Mouse (Mus musculus) stomach, embryonic 14.5 days (tissue): ENCODE measurements at regions not wholly inside any gene's neighbourhood (a gene's known extent, or its start where the extent isn't known, plus 50 kb on each side); places are given as distances from the start of the nearest gene placed in this dataset.

Experiments
- ATAC-seq: fragments of 200-750 bp; cut with Nextera tagmentation; 2 replicates; pipeline ENCODE4 v1.8.0; 2017; ENCODE audit warnings: low read depth, moderate TSS enrichment; ENCODE audit not compliant: insufficient number of reproducible peaks, insufficient read depth, low FRiP score
- H3K27ac ChIP-seq: fragments of 300-500 bp; sonication (generic); 2 replicates; pipeline ENCODE4 v1.5.1; 2014; ENCODE audit warnings: mild to moderate bottlenecking, low read length, moderate library complexity, mixed read lengths
- H3K27me3 ChIP-seq: fragments of 300-500 bp; sonication (generic); 2 replicates; pipeline ENCODE4 v1.6.1; 2014; ENCODE audit warnings: low read length, control low read depth, mixed read lengths; ENCODE audit not compliant: control insufficient read depth, insufficient read depth
- H3K36me3 ChIP-seq: fragments of 300-500 bp; sonication (generic); 2 replicates; pipeline ENCODE4 v1.6.1; 2014; ENCODE audit warnings: mild to moderate bottlenecking, control low read depth, low read length, moderate library complexity, mixed read lengths; ENCODE audit not compliant: control insufficient read depth, insufficient read depth
- H3K4me1 ChIP-seq: fragments of 300-500 bp; sonication (generic); 2 replicates; pipeline ENCODE4 v1.6.1; 2014; ENCODE audit warnings: low read length, control low read depth, mixed read lengths; ENCODE audit not compliant: control insufficient read depth, insufficient read depth
- H3K4me2 ChIP-seq: fragments of 300-500 bp; sonication (generic); replicated peaks from 2 replicates; pipeline ENCODE4 v1.6.1; 2014; ENCODE audit warnings: low read depth, low read length, control low read depth
- H3K4me3 ChIP-seq: fragments of 300-500 bp; sonication (generic); 2 replicates; pipeline ENCODE4 v1.5.1; 2014; ENCODE audit warnings: low read depth, low read length, control low read depth
- H3K9ac ChIP-seq: fragments of 300-500 bp; sonication (generic); replicated peaks from 2 replicates; pipeline ENCODE4 v1.6.1; 2014; ENCODE audit warnings: low read depth, mild to moderate bottlenecking, control low read depth, low read length, moderate library complexity, mixed read lengths
- H3K9me3 ChIP-seq: fragments of 300-500 bp; sonication (generic); 2 replicates; pipeline ENCODE4 v1.6.1; 2016; ENCODE audit warnings: low read depth, low read length, control low read depth; ENCODE audit not compliant: control insufficient read depth
- WGBS: fragments of 180-500 bp; shearing (Covaris S2); extraction: QIAGEN DNeasy Blood & Tissue Kit; methylation state at CpG from one replicate; pipeline ENCODE4 v1.1.7; 2014; 5-methylcytosine and 5-hydroxymethylcytosine counted together

GRCm38 (mm10) chr14:103433106-103433505 is 80.0 kb upstream of the Scel start:
- H3K27ac ChIP-seq, result no peak overlapping the region
- no peaks in the 10 kb centered on the region for H3K4me1 ChIP-seq
- no peak overlapping the region for H3K4me3 ChIP-seq
- H3K36me3 ChIP-seq, result no peaks in the 10 kb centered on the region
- no peak for ATAC-seq
- H3K9ac ChIP-seq, result no peak overlapping the region
- H3K4me2 ChIP-seq, result no peak overlapping the region
- WGBS, result 85% methylated on average over 3 of the region's 3 CpGs
- H3K9me3 ChIP-seq, result no peaks in the 10 kb centered on the region
- no peaks in the 10 kb centered on the region for H3K27me3 ChIP-seq

GRCm38 (mm10) chr14:103427873-103428272 is 81.3 kb upstream of the Mycbp2 start:
- H3K4me1 ChIP-seq, result no peaks in the 10 kb centered on the region
- no peaks in the 10 kb centered on the region for H3K36me3 ChIP-seq
- no peak overlapping the region for H3K4me3 ChIP-seq
- no peak for ATAC-seq
- no peak overlapping the region for H3K9ac ChIP-seq
- no peaks in the 10 kb centered on the region for H3K9me3 ChIP-seq
- no peak overlapping the region for H3K27ac ChIP-seq
- WGBS, result 90% methylated on average over 2 of the region's 2 CpGs
- H3K27me3 ChIP-seq, result no peaks in the 10 kb centered on the region
- no peak overlapping the region for H3K4me2 ChIP-seq

- no peaks in the 10 kb centered on the region for H3K9me3 ChIP-seq
- 45% methylated on average over 10 of the region's 10 CpGs for WGBS
- no peaks in the 10 kb centered on the region for H3K27me3 ChIP-seq
- no peak overlapping the region for H3K9ac ChIP-seq
- peak overlapping the region; percentile 73 for H3K27ac ChIP-seq
- peak overlapping the region; percentile 28; the same call in 1 of the 2 replicates for H3K4me2 ChIP-seq
- H3K4me1 ChIP-seq, result no peaks in the 10 kb centered on the region
- peak; percentile 54; the same call in 1 of the 2 replicates for ATAC-seq
- H3K36me3 ChIP-seq, result no peaks in the 10 kb centered on the region
- H3K4me3 ChIP-seq, result no peak overlapping the region
Measured at GRCm38 (mm10) chr14:103421305-103421822, 74.8 kb upstream of the Mycbp2 start.

- no peak overlapping the region for H3K4me3 ChIP-seq
- no peaks in the 10 kb centered on the region for H3K9me3 ChIP-seq
- no peak overlapping the region for H3K4me2 ChIP-seq
- no peaks in the 10 kb centered on the region for H3K4me1 ChIP-seq
- H3K27ac ChIP-seq, result no peak overlapping the region
- no peaks in the 10 kb centered on the region for H3K27me3 ChIP-seq
- no peaks in the 10 kb centered on the region for H3K36me3 ChIP-seq
- no peak overlapping the region for H3K9ac ChIP-seq
- no peak for ATAC-seq
- 84% methylated on average over 12 of the region's 12 CpGs for WGBS
Measured at GRCm38 (mm10) chr14:103417110-103418061, 70.8 kb upstream of the Mycbp2 start.

GRCm38 (mm10) chr14:103404611-103405010 is 58.0 kb upstream of the Mycbp2 start:
- 86% methylated on average over 2 of the region's 2 CpGs for WGBS
- ATAC-seq, result no peak
- Histone ChIP-seq H3K27me3 (no peaks in the 10 kb centered on the region), H3K4me1 (no peaks in the 10 kb centered on the region), H3K4me2 (no peak overlapping the region), H3K9me3 (no peaks in the 10 kb centered on the region), H3K36me3 (no peaks in the 10 kb centered on the region), H3K4me3 (no peak overlapping the region), H3K27ac (no peak overlapping the region), H3K9ac (no peak overlapping the region)

- Histone ChIP-seq H3K36me3 (no peaks in the 10 kb centered on the region), H3K9ac (no peak overlapping the region), H3K27ac (no peak overlapping the region), H3K9me3 (no peaks in the 10 kb centered on the region), H3K4me3 (no peak overlapping the region), H3K4me1 (no peaks in the 10 kb centered on the region), H3K4me2 (no peak overlapping the region), H3K27me3 (no peaks in the 10 kb centered on the region)
- no peak for ATAC-seq
- WGBS, result 69% methylated on average over 3 of the region's 3 CpGs
Measured at GRCm38 (mm10) chr14:103403054-103403453, 56.4 kb upstream of the Mycbp2 start.

GRCm38 (mm10) chr14:103401983-103402382 is 55.4 kb upstream of the Mycbp2 start:
- Histone ChIP-seq H3K4me2 (no peak overlapping the region), H3K9me3 (no peaks in the 10 kb centered on the region), H3K4me1 (no peaks in the 10 kb centered on the region), H3K27me3 (no peaks in the 10 kb centered on the region), H3K27ac (no peak overlapping the region), H3K36me3 (no peaks in the 10 kb centered on the region), H3K4me3 (no peak overlapping the region), H3K9ac (no peak overlapping the region)
- 88% methylated on average over 2 of the region's 2 CpGs for WGBS
- no peak for ATAC-seq

GRCm38 (mm10) chr14:103401280-103401679 is 54.7 kb upstream of the Mycbp2 start:
- Histone ChIP-seq H3K27ac (no peak overlapping the region), H3K4me1 (no peaks in the 10 kb centered on the region), H3K36me3 (no peaks in the 10 kb centered on the region), H3K9ac (no peak overlapping the region), H3K9me3 (no peaks in the 10 kb centered on the region), H3K4me2 (no peak overlapping the region), H3K27me3 (no peaks in the 10 kb centered on the region), H3K4me3 (no peak overlapping the region)
- 79% methylated on average over 2 of the region's 2 CpGs for WGBS
- ATAC-seq, result no peak
